Mouse (Mus musculus): ENCODE results near the gene Armc7. TPM values are rescaled to one million over a fixed set of nuclear protein-coding genes. Genes with fewer than 3 reads are reported as not detected.
"Not testable (repeated sequence)": the region's sequence is repeated elsewhere in the genome, so short reads cannot be mapped to it uniquely, and the experiment has no call there.

Gene Armc7
- polyA plus RNA-seq, 1 experiment, result 8.5 TPM

- WGBS, result 36% methylated on average over 2 of the region's 2 CpGs
- TF ChIP-seq CTCF (IDR thresholded peaks at IDR 0.05; ENCODE audit: borderline replicate concordance, insufficient read depth, low read depth, low read length), result no peak
- no peak for TF ChIP-seq POLR2A (IDR thresholded peaks at IDR 0.05; ENCODE audit: borderline replicate concordance, insufficient read depth, low read length)
- Histone ChIP-seq H3K27me3 (ENCODE audit: control insufficient read depth, insufficient read depth, low read length) (no peaks in the 10 kb centered on the region), H3K4me3 (replicated peaks; ENCODE audit: insufficient read depth, low read depth, low read length) (no peak overlapping the region), H3K27ac (ENCODE audit: insufficient read depth, low read length) (no peak overlapping the region), H3K4me1 (ENCODE audit: control insufficient read depth, insufficient read depth, low read length) (no peaks in the 10 kb centered on the region)
- DNase-seq, result no peak
Measured at GRCm38 (mm10) chr11:115520218-115520617, 44.8 kb downstream of the Armc7 start.

DNA sequence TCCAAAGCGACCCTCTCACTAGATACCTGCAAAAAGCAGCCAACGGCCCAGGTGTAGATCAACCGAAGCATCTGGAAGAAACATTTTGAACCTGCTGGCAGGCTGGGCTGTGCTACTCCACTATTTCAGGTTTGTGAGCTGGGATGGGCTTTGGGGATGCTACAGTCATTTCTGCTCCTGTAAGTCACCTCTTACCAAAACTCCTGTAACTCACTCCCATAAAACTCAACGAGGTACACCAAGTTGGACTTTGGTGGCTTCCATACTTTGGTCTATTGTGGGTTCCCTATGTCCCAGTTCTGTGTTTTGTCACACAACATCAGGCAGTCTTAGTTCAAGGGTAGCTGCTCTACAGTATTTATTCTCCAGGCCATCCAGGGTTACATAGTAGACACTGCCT, 45.6 kb downstream of the Armc7 start:
- 89% methylated on average over 4 of the region's 4 CpGs for WGBS
- DNase-seq, result no peak
- no peak overlapping the region for H3K4me3 ChIP-seq (replicated peaks; ENCODE audit: insufficient read depth, low read depth, low read length)
- no peak for TF ChIP-seq CTCF (IDR thresholded peaks at IDR 0.05; ENCODE audit: borderline replicate concordance, insufficient read depth, low read depth, low read length)
- no peak for TF ChIP-seq POLR2A (IDR thresholded peaks at IDR 0.05; ENCODE audit: borderline replicate concordance, insufficient read depth, low read length)
- no peaks in the 10 kb centered on the region for H3K27me3 ChIP-seq (ENCODE audit: control insufficient read depth, insufficient read depth, low read length)
- no peak overlapping the region for H3K27ac ChIP-seq (ENCODE audit: insufficient read depth, low read length)
- H3K4me1 ChIP-seq (ENCODE audit: control insufficient read depth, insufficient read depth, low read length), result no peaks in the 10 kb centered on the region

DNA sequence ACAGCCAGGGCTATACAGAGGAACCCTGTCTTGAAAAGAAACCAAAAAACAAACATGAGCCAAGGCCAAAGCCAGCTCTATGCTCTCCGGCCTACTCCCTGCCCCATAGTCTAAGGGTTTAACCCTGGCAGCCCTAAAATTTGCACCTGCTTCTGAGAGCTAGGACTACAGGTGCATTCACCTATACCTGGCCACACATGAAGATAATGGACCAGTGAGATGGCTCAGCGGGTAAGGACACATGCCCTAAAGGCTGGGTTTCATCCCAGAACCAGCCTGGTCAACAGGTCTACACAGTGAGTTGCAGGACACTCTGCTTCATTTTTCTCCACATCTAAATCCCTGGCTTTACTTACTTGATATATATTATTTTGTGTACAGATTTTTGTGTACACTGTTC, 46.8 kb downstream of the Armc7 start:
- Histone ChIP-seq H3K27ac (ENCODE audit: insufficient read depth, low read length) (no peak overlapping the region), H3K4me3 (replicated peaks; ENCODE audit: insufficient read depth, low read depth, low read length) (no peak overlapping the region), H3K4me1 (ENCODE audit: control insufficient read depth, insufficient read depth, low read length) (no peaks in the 10 kb centered on the region), H3K27me3 (ENCODE audit: control insufficient read depth, insufficient read depth, low read length) (no peaks in the 10 kb centered on the region)
- WGBS, result 88% methylated on average over 2 of the region's 2 CpGs
- TF ChIP-seq CTCF (IDR thresholded peaks at IDR 0.05; ENCODE audit: borderline replicate concordance, insufficient read depth, low read depth, low read length) (no peak), POLR2A (IDR thresholded peaks at IDR 0.05; ENCODE audit: borderline replicate concordance, insufficient read depth, low read length) (no peak)
- no peak for DNase-seq

DNA sequence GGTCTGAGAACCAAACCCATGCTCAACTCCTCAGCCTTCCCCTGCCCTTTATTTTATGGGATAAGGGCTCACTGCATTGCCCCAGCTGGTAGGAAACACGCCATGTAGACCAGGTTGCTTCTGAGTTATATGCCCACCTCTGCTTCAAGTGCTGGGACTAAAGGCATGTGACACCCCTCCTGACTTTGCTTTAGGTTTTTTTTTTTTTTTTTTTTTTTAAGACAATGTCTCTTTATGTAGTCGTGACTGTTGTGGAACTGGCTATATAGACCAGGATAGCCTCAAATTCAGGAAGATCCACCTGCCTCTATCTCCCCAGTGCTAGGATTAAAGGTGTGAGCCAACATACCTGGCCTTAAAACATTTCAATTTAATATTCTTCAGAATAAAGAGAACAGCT, 47.2 kb downstream of the Armc7 start:
- Histone ChIP-seq H3K4me3 (replicated peaks; ENCODE audit: insufficient read depth, low read depth, low read length) (no peak overlapping the region), H3K4me1 (ENCODE audit: control insufficient read depth, insufficient read depth, low read length) (no peaks in the 10 kb centered on the region), H3K27ac (ENCODE audit: insufficient read depth, low read length) (no peak overlapping the region), H3K27me3 (ENCODE audit: control insufficient read depth, insufficient read depth, low read length) (no peaks in the 10 kb centered on the region)
- WGBS, result 64% methylated on average over 2 of the region's 2 CpGs
- DNase-seq, result no peak
- TF ChIP-seq CTCF (IDR thresholded peaks at IDR 0.05; ENCODE audit: borderline replicate concordance, insufficient read depth, low read depth, low read length), result no peak
- no peak for TF ChIP-seq POLR2A (IDR thresholded peaks at IDR 0.05; ENCODE audit: borderline replicate concordance, insufficient read depth, low read length)

DNA sequence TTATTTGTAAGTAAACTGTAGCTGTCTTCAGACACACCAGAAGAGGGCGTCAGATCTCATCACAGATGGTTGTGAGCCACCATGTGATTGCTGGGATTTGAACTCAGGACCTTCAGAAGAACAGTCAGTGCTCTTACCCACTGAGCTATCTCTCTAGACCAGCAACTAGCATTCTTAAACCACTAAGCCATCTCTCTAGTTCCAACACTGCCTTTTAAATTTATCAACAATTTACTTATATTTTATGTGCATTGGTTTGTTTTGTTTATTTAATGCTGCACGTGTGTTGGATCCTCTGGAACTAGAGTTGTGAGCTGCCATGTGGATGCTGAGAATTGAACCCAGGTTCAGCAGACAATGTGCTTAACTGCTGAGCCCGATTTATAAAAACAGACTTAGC, 51.0 kb downstream of the Armc7 start:
- not testable (repeated sequence) for H3K4me3 ChIP-seq (replicated peaks; ENCODE audit: insufficient read depth, low read depth, low read length); H3K27ac ChIP-seq (ENCODE audit: insufficient read depth, low read length); DNase-seq; H3K27me3 ChIP-seq (ENCODE audit: control insufficient read depth, insufficient read depth, low read length); H3K4me1 ChIP-seq (ENCODE audit: control insufficient read depth, insufficient read depth, low read length)
- WGBS, result 83% methylated on average over 3 of the region's 3 CpGs

- WGBS, result 3% methylated on average over 11 of the region's 11 CpGs
- no peaks in the 10 kb centered on the region for H3K27me3 ChIP-seq (ENCODE audit: control insufficient read depth, insufficient read depth, low read length)
- TF ChIP-seq POLR2A (IDR thresholded peaks at IDR 0.05; ENCODE audit: borderline replicate concordance, insufficient read depth, low read length), result no peak
- no peak for TF ChIP-seq CTCF (IDR thresholded peaks at IDR 0.05; ENCODE audit: borderline replicate concordance, insufficient read depth, low read depth, low read length)
- H3K27ac ChIP-seq (ENCODE audit: insufficient read depth, low read length), result peak overlapping the region; percentile 88
- peak overlapping the region; percentile 92 for H3K4me3 ChIP-seq (replicated peaks; ENCODE audit: insufficient read depth, low read depth, low read length)
- peaks cover 6% of the 10 kb centered on the region; the same call in 1 of the 2 replicates for H3K4me1 ChIP-seq (ENCODE audit: control insufficient read depth, insufficient read depth, low read length)
- no peak for DNase-seq
Measured at GRCm38 (mm10) chr11:115534759-115535371, 59.4 kb downstream of the Armc7 start.

DNA sequence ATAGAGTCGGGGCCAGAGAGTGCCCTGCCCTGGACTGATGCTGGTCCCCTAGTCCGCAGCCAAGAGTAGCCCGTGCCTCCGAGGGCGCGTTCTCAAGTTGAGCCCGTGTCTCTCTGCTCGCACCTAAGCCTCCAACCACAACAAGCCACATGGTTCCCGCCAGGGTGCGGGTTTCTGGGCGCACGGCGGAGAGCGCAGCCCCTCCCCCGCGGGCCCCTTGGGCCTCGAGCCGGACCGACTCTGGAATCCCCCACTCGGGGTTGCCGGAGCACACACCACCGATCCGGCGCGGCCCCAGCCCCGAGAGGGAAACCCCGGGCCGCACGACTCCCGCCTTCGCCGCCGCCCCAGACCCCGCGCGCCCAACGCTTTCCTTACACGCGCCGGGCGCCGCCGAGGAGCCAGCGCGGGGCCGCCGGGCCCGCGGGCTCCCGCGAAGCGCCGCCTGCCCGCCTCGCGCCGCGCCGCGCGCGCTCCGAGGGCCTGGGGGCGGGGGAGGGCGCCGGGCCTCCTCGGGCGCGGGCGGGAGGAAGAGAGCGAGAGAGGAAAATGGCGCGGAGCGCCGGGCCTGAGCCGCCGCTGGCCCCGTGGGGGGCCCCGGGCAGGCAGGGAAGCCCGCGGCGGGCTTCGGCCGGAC, 60.1 kb downstream of the Armc7 start:
- peak; percentile 68 to 73 for DNase-seq
- Histone ChIP-seq H3K27ac (ENCODE audit: insufficient read depth, low read length) (peak overlapping the region; percentile 94), H3K4me1 (ENCODE audit: control insufficient read depth, insufficient read depth, low read length) (peaks cover 6% of the 10 kb centered on the region; the same call in 1 of the 2 replicates), H3K27me3 (ENCODE audit: control insufficient read depth, insufficient read depth, low read length) (no peaks in the 10 kb centered on the region), H3K4me3 (replicated peaks; ENCODE audit: insufficient read depth, low read depth, low read length) (peak overlapping the region; percentile 92)
- TF ChIP-seq POLR2A (IDR thresholded peaks at IDR 0.05; ENCODE audit: borderline replicate concordance, insufficient read depth, low read length), result no peak
- no peak for TF ChIP-seq CTCF (IDR thresholded peaks at IDR 0.05; ENCODE audit: borderline replicate concordance, insufficient read depth, low read depth, low read length)
- WGBS, result 1% methylated on average over 82 of the region's 84 CpGs

DNA sequence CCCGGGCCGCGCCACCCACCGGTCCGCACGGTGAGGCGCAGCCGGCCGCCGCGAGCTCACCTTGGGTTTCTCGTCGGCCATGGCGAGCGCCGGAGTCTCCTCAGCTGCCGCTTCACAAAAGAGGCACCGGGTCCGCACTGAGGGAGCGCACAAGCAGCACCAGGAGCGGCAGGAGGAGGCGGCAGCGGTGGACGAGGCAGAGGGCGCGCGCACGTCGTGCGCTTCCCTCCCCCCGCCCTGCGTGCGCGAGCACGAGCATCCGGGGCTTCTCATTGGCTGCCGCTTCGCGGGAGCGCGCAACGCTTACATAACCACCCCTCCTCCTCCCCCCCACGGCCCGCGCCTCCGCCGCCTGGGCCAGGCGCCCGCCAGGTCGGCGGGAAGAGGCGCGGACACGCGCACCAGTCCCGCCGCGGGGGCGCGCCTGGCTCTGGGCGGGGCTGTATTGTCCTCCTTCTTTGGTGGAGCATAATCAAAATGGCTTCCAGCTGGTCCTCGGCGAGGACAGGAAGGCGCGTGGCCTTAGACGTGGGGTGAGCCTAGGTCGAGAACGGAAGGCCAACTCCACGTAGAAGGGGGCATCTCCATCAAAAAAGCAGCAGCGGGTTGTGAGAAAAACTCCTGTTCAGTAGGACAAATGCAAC, 60.7 kb downstream of the Armc7 start, which contains the start of gene Sumo2:
TSS of gene Sumo2 (minus strand) at position 239 of the 644 bp plus-strand sequence.
- Histone ChIP-seq H3K4me3 (replicated peaks; ENCODE audit: insufficient read depth, low read depth, low read length) (peak within 1 kb of the TSS; percentile 92), H3K27me3 (ENCODE audit: control insufficient read depth, insufficient read depth, low read length) (no peaks in the 10 kb centered on the region), H3K27ac (ENCODE audit: insufficient read depth, low read length) (peak within 1 kb of the TSS; percentile 94), H3K4me1 (ENCODE audit: control insufficient read depth, insufficient read depth, low read length) (peaks cover 6% of the 10 kb centered on the region; the same call in 1 of the 2 replicates)
- WGBS, result under 1% methylated on average over 69 of the region's 70 CpGs
- peak; percentile 98 to 99 for DNase-seq
- peak; percentile 65 for TF ChIP-seq POLR2A (IDR thresholded peaks at IDR 0.05; ENCODE audit: borderline replicate concordance, insufficient read depth, low read length)
- no peak for TF ChIP-seq CTCF (IDR thresholded peaks at IDR 0.05; ENCODE audit: borderline replicate concordance, insufficient read depth, low read depth, low read length)

Data from cerebellum, adult 2 months (tissue).